Mouse (Mus musculus) layer of hippocampus, adult 9-10 months (tissue): ENCODE measurements around the gene Gramd4.

Experiments used
- DNase-seq: peaks from one replicate; pipeline ENCODE4 v3.0.0; 2022; ENCODE audit warnings: low spot score

The Gramd4 gene

DNA sequence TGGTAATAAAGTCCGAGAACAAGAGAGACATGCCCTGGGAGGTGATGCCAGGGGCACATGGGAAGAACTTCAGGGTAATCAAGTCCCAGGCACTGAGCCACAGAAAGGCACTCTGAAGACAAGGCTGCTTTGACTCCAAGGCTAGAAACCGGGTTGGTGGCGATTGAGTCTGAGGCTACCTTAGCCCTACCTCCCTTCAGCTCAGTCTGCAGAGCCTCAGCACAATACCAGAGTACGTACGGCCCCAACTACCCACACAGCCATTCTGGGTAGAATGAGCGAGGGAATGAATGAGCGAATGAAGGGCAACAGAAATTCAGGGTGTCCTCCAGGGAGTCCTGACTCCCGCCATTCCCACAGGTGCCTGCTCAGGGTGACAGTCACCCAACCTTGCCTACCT lies 126.0 kb downstream of the Gramd4 start:
- DNase-seq, result no peak

DNA sequence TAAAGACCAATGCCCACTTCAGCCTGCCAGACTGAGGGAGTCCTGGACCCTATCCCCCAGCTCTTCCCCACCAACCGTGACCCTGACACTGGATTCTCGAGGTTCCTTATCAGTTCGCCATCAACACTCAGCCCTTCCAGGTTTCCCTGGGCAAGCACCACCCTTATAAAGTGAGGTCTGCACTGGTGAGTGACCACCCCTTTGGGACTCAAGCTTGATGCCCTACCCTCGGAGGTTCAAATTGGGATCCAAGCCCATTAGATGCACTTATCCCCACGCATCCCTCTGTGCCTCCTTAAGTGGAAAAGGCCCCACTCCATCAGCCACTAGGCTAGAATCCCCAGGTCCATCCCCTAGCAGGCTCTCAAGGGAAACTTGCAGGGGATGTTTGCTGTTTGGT lies 126.6 kb downstream of the Gramd4 start:
- DNase-seq, result no peak

DNA sequence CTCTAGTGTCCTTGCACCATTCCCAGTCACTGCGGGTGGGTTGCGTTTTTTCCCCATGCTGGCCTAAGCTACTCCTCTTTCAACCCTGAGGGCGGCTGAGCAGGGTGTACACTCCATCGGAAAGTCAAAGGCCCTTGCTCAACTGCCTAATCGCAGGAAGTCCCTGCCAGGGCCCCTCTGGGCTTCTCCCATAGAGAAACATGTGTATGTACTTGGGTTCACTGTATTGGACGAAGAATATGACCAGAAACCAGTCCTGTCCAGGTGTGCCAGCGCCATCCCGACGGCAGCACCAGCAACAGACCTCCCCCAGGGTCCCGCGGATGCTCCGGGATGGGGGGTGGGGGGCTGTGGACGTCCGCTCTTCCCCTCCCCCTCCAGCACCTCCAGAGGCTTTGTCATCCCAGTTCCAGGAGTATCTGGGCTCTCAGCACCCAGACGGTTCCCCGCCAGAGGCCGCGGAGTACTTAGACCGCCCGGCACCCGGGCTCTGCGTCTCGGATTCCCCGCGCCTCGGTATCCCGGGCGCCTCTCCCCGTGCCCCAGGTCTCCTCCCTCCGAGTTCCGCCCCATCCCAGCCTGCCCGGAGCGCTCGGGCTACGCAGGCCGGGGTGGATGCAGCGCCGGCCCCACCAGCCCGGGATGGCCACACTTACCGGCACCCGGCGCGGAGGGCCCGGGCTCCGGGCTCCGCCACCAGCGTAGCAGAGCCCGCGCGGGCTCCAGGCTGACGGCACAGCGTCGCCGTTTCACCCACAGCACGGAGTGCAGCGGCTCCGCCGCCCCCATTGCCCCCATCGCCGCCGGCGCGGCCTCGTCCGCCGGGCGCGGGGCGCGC lies 127.6 kb downstream of the Gramd4 start:
- no peak for DNase-seq

DNA sequence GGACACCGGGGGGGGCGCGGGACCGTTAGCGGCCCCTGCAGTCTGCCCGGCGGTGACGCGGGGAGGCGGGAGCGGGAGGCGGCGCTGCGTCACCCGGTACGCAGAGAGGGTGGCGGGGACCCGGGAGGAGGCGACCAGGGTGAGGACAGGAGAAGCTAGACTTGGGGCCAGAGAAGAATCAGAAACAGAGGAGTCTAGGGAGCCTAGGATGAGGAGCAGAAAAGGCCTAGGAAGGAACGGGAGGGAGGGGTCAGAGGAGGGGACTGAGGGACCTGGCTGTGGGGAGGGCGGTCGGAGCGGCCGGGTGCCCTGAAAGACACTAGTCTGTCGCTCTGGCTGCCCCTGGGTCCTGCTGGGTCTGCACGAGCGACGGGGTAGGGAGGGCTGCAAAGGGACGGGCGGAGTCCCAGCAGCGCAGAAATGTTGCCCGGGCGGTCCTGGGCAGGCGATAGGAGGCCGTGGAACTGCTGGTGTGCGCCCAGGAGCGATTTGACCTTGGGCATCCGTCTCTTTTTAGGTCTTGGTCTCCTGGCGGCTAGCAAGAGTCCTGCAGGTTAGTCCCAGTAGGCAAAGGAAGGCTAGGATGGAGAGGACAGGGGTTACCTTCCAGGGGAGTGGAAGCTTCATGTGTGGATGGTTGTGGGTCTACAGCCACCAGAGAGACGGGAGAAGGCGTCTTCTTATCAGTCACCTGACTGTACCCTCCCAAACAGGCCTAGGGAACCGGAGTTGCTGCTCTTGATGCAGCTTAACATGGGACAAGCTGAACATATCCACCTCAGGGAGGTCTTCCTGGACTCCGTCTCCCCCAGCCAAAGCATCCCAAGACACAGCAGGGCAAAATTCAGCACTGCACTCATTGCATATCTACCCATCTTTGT lies 128.4 kb downstream of the Gramd4 start, which contains the start of gene Cerk:
Gene Cerk (minus strand): TSS at position 453 of the 881 bp plus-strand sequence.
- no peak for DNase-seq

DNA sequence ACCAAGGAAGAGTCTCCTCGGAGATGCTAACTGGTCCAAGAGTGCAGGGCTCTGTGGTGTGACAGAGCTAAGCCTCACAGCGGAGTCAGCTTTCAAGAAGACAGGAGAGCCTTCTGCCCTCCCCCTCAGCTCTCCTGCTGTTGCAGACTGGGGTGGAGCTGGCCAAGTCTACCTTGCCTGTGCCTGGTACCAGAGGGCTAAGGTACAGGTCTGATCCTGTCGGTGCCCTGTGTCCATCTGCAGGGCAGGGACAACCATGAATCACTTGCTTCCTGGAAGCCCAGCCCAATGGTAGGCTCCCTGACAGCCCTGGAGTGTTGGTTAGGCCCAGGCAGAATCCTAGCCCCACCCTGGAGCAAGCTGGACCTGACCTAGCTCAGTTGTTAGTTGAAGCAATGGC lies 129.2 kb downstream of the Gramd4 start:
- DNase-seq, result no peak
